Mouse (Mus musculus) intestine, embryonic 16.5 days (tissue): ENCODE measurements around the gene Dst. TPM values are rescaled to one million over a fixed set of nuclear protein-coding genes. Genes with fewer than 3 reads are reported as not detected.

Experiments
- ATAC-seq: fragments of 200-750 bp; cut with Nextera tagmentation; 2 replicates; pipeline ENCODE4 v1.8.0; 2017; ENCODE audit warnings: moderate TSS enrichment, moderate library complexity
- H3K27ac ChIP-seq: fragments of 300-500 bp; sonication (generic); 2 replicates; pipeline ENCODE4 v1.5.1; 2014; ENCODE audit warnings: mild to moderate bottlenecking, low read length
- H3K27me3 ChIP-seq: fragments of 300-500 bp; sonication (generic); replicated peaks from 2 replicates; pipeline ENCODE4 v1.6.1; 2014; ENCODE audit warnings: low read length, control low read depth, mixed read lengths; ENCODE audit not compliant: control insufficient read depth, insufficient read depth
- H3K36me3 ChIP-seq: fragments of 300-500 bp; sonication (generic); 2 replicates; pipeline ENCODE4 v1.6.1; 2014; ENCODE audit warnings: low read length, control low read depth; ENCODE audit not compliant: control insufficient read depth, insufficient read depth
- H3K4me1 ChIP-seq: fragments of 300-500 bp; sonication (generic); 2 replicates; pipeline ENCODE4 v1.6.1; 2014; ENCODE audit warnings: low read length, control low read depth, mixed read lengths; ENCODE audit not compliant: control insufficient read depth, insufficient read depth
- H3K4me2 ChIP-seq: fragments of 300-500 bp; sonication (generic); 2 replicates; pipeline ENCODE4 v1.6.1; 2014; ENCODE audit warnings: low read depth, low read length, control low read depth
- H3K4me3 ChIP-seq: fragments of 300-500 bp; sonication (generic); 2 replicates; pipeline ENCODE4 v1.5.1; 2014; ENCODE audit warnings: mild to moderate bottlenecking, low read length
- H3K9ac ChIP-seq: fragments of 300-500 bp; sonication (generic); 2 replicates; pipeline ENCODE4 v1.6.1; 2014; ENCODE audit warnings: low read depth, low read length
- H3K9me3 ChIP-seq: fragments of 300-500 bp; sonication (generic); 2 replicates; pipeline ENCODE4 v1.6.1; 2016; ENCODE audit warnings: low read length, control low read depth; ENCODE audit not compliant: control insufficient read depth
- WGBS: fragments of 180-500 bp; shearing (Covaris S2); extraction: QIAGEN DNeasy Blood & Tissue Kit; methylation state at CpG from one replicate; pipeline ENCODE4 v1.1.7; 2014; 5-methylcytosine and 5-hydroxymethylcytosine counted together
- polyA plus RNA-seq: library from polyadenylated mRNA; unstranded; fragments of >200 nt; fragmentation: Nextera tagmentation; extraction: Ambion mirVana; gene quantifications from 2 replicates; pipeline ENCODE4 v1.2.1, GENCODE M21; 2015

Dst gene
- polyA plus RNA-seq, 1 experiment from 2014 or later, result 15.1 TPM

DNA sequence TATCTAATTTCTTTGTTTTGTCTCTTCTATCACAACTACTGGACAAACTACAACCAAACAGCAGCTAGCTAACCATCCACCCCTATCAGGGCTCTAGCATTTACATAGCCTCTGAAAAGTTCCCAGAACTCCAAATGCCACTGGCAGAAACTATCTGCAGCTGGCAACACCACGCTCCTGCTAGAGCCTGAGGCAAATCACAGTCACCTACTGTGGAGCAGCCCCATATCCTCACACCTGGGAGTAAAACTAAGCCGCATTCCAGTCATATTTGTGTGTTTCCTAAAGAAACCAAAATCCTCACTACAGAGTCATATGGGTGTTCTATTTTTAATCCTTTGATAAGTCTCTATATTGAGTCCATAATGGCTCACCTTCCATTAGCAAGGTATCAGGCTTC, 194.6 kb downstream of the Dst start:
- Histone ChIP-seq H3K36me3 (no peaks in the 10 kb centered on the region), H3K9me3 (no peaks in the 10 kb centered on the region), H3K9ac (no peak overlapping the region), H3K4me3 (no peak overlapping the region), H3K4me2 (no peak overlapping the region), H3K4me1 (peaks cover 4% of the 10 kb centered on the region; the same call in 1 of the 2 replicates), H3K27me3 (no peaks in the 10 kb centered on the region), H3K27ac (no peak overlapping the region)
- ATAC-seq, result no peak
- 93% methylated on average over 2 of the region's 2 CpGs for WGBS

DNA sequence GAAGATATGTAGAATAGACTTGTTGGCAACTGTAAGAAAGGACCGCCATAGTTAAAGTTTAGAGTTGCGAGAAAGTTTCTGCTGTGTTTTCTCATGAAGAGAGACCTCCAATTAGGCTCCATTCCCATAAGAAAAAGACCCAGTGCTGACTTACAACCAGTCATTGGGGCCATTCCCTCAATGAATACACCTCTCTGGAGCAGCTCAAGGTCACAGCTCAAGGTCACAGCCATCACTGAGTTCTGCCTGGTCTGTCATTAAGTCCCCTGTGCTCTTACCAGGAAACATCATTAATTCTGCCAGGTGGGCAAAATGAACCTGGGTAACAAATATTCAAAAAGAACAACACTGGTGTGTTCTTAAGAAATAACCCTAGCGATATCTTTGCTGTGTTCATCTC, 195.2 kb downstream of the Dst start:
- no peaks in the 10 kb centered on the region for H3K9me3 ChIP-seq
- H3K36me3 ChIP-seq, result no peaks in the 10 kb centered on the region
- no peak for ATAC-seq
- peaks cover 4% of the 10 kb centered on the region; the same call in 1 of the 2 replicates for H3K4me1 ChIP-seq
- no peak overlapping the region for H3K4me2 ChIP-seq
- no peak overlapping the region; the same call in 1 of the 2 replicates for H3K4me3 ChIP-seq
- no peak overlapping the region for H3K27ac ChIP-seq
- no peaks in the 10 kb centered on the region for H3K27me3 ChIP-seq
- 69% methylated on average over 3 of the region's 3 CpGs for WGBS
- H3K9ac ChIP-seq, result no peak overlapping the region

- Histone ChIP-seq H3K36me3 (no peaks in the 10 kb centered on the region), H3K4me1 (peaks cover 4% of the 10 kb centered on the region; the same call in 1 of the 2 replicates), H3K9me3 (no peaks in the 10 kb centered on the region), H3K9ac (no peak overlapping the region), H3K27me3 (no peaks in the 10 kb centered on the region), H3K27ac (no peak overlapping the region; the same call in 1 of the 2 replicates), H3K4me3 (no peak overlapping the region; the same call in 1 of the 2 replicates), H3K4me2 (no peak overlapping the region)
- whole genome bisulfite sequencing, result 7% methylated on average over 3 of the region's 3 CpGs
- ATAC-seq, result peak; percentile 79
Measured at GRCm38 (mm10) chr1:34103713-34104172, 195.7 kb downstream of the Dst start.

DNA sequence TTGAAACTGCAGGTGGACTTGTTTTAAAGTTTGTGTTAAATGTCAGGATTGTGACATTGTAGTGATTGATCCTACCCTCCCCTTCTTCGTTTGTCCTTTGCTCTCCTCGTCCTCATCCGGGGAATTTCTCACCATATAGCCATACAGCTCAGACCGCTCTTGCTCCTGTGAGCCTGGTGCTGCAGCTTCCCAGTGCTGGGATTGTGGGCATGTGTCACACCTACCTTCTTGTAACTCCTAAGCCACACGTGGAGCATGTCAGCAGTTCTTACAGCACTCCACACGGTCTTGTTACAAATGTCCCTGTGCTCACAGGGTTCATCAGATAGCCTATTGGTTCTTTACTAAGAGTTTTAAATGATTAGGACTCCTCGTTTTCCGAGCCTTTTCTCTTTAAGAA, 196.8 kb downstream of the Dst start:
- Histone ChIP-seq H3K4me1 (peaks cover 4% of the 10 kb centered on the region), H3K9me3 (no peaks in the 10 kb centered on the region), H3K27ac (no peak overlapping the region), H3K9ac (no peak overlapping the region), H3K27me3 (no peaks in the 10 kb centered on the region), H3K4me2 (no peak overlapping the region), H3K36me3 (no peaks in the 10 kb centered on the region), H3K4me3 (no peak overlapping the region)
- 23% methylated on average over 8 of the region's 8 CpGs for WGBS
- peak; percentile 56 for ATAC-seq

GRCm38 (mm10) chr1:34106606-34107005, 198.6 kb downstream of the Dst start:
- Histone ChIP-seq H3K36me3 (no peaks in the 10 kb centered on the region), H3K27ac (no peak overlapping the region), H3K4me1 (peaks cover 8% of the 10 kb centered on the region), H3K9ac (no peak overlapping the region), H3K27me3 (no peaks in the 10 kb centered on the region), H3K4me2 (no peak overlapping the region), H3K9me3 (no peaks in the 10 kb centered on the region), H3K4me3 (no peak overlapping the region)
- ATAC-seq, result no peak
- 29% methylated on average over 8 of the region's 8 CpGs for WGBS

GRCm38 (mm10) chr1:34107076-34107475, 199.1 kb downstream of the Dst start:
- Histone ChIP-seq H3K27me3 (no peaks in the 10 kb centered on the region), H3K9me3 (no peaks in the 10 kb centered on the region), H3K36me3 (no peaks in the 10 kb centered on the region), H3K4me3 (no peak overlapping the region), H3K4me2 (no peak overlapping the region), H3K4me1 (peaks cover 8% of the 10 kb centered on the region), H3K9ac (no peak overlapping the region), H3K27ac (no peak overlapping the region)
- no peak for ATAC-seq
- WGBS, result 50% methylated on average over 8 of the region's 8 CpGs

DNA sequence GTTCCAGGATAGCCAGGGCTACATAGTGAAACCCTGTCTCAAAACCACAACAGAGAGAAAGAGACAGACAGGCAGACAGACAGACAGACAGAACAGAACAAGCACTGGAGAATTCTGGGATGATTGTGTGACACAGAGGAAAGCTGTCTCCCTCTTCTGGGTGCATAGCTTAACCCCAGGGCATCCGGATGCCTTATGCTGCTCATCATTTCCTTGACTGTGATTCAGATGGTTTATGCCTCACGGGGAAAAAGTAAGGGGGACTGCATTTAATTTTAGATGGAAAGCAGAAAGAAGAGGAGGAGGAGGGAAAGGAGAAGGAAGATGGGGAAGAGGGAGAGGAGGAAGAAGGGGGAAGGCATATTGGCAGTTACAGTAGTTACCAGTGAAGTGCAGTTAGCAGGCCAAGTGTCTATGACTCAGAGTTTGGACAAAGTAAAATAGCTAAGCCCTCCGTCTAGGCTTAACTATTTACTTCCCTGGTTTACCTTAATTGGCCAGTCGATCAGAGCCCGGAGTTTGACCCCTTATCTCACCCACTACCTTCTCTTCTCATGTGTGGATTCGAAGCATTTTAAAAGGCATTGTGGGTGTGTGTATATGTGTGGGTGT, 201.7 kb downstream of the Dst start:
- ATAC-seq, result no peak
- H3K9me3 ChIP-seq, result no peaks in the 10 kb centered on the region
- H3K4me2 ChIP-seq, result no peak overlapping the region
- H3K4me1 ChIP-seq, result peaks cover 8% of the 10 kb centered on the region; the same call in 1 of the 2 replicates
- H3K36me3 ChIP-seq, result no peaks in the 10 kb centered on the region
- H3K27ac ChIP-seq, result no peak overlapping the region
- WGBS, result 55% methylated on average over 6 of the region's 6 CpGs
- H3K4me3 ChIP-seq, result no peak overlapping the region
- H3K27me3 ChIP-seq, result no peaks in the 10 kb centered on the region
- H3K9ac ChIP-seq, result no peak overlapping the region

DNA sequence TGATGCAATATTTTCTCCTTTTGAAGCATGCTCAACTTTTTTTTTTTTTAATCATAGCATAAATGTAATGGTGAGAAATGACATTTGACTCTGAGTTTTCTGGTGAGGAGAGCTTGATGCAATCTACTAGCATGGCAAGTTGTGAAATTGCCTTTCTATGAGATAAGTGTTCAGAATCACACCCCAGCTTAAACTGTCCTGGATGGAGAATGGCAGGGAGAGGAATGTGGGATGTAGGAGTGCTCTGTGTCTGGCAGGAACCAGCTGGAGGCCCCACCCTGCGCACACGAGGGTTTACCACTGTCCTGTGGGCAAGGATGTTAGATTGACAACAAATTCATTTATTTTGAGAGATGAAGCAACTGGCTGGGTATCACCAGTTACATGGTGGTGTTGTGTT, 202.8 kb downstream of the Dst start:
- H3K4me3 ChIP-seq, result no peak overlapping the region
- ATAC-seq, result peak; percentile 21; the same call in 1 of the 2 replicates
- H3K36me3 ChIP-seq, result no peaks in the 10 kb centered on the region
- no peaks in the 10 kb centered on the region for H3K9me3 ChIP-seq
- no peak overlapping the region for H3K4me2 ChIP-seq
- no peaks in the 10 kb centered on the region for H3K27me3 ChIP-seq
- H3K9ac ChIP-seq, result no peak overlapping the region
- no peak overlapping the region for H3K27ac ChIP-seq
- 50% methylated on average over 2 of the region's 2 CpGs for WGBS
- peaks cover 8% of the 10 kb centered on the region; the same call in 1 of the 2 replicates for H3K4me1 ChIP-seq

- no peak overlapping the region for H3K4me2 ChIP-seq
- H3K9ac ChIP-seq, result no peak overlapping the region
- H3K27me3 ChIP-seq, result no peaks in the 10 kb centered on the region
- no peaks in the 10 kb centered on the region for H3K36me3 ChIP-seq
- no peaks in the 10 kb centered on the region for H3K9me3 ChIP-seq
- peaks cover 4% of the 10 kb centered on the region; the same call in 1 of the 2 replicates for H3K4me1 ChIP-seq
- no peak overlapping the region for H3K4me3 ChIP-seq
- no peak overlapping the region for H3K27ac ChIP-seq
- 89% methylated on average over 2 of the region's 2 CpGs for WGBS
- ATAC-seq, result no peak
Measured at GRCm38 (mm10) chr1:34111954-34112353, 203.9 kb downstream of the Dst start.

- Histone ChIP-seq H3K27me3 (no peaks in the 10 kb centered on the region), H3K9ac (no peak overlapping the region), H3K4me1 (peaks cover 12% of the 10 kb centered on the region), H3K27ac (no peak overlapping the region), H3K9me3 (no peaks in the 10 kb centered on the region), H3K4me2 (no peak overlapping the region), H3K4me3 (no peak overlapping the region), H3K36me3 (no peaks in the 10 kb centered on the region)
- WGBS, result 59% methylated on average over 11 of the region's 11 CpGs
- 0 out of 2 replicates have a peak, but pooled peaks have one; percentile 26 for ATAC-seq
Measured at GRCm38 (mm10) chr1:34116444-34116843, 208.4 kb downstream of the Dst start.
